Mouse (Mus musculus): ENCODE results near the gene St5.

St5 gene

DNA sequence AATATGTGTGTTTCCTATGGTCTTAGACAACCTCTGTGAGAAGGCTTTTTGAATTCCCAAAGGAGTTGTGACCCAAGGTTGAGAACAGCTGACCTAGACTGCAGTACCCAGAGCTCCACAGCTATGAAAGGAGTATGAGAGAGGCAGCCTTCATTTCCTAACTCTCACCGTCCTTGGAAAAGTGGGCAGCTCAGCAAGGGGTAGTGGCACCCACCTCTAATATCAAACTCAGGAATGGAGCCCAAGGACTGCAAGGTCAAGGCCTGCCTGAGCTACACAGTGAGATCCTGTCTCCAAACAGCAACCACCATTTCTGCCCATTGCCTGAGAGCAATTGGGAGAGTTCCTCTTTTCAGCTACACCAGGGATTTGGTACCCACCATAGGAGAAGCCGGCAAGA is 173.7 kb downstream of the St5 start:
- no peak for DNase-seq (ENCODE audit: low read depth, low spot score)

DNA sequence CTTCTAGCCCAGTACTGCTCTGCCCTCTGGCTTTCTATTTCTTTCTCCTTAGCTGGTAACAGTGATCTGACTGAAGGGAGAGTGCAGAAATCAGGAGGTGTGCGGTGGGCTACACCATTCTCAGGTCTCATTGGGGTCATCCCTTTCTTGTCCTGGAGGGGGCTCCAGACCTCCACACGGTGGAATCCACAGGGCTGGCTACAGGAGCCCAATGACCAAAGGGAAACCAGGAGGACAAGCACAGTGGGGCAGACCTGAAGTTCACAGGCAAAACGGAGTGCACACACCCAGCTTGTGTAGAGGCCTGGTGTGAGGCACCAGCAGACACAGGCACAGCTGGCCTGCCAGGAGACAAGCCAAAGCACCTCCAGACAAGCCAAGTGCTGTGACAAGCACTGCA is 175.0 kb downstream of the St5 start:
- no peak for DNase-seq (ENCODE audit: low read depth, low spot score)

DNA sequence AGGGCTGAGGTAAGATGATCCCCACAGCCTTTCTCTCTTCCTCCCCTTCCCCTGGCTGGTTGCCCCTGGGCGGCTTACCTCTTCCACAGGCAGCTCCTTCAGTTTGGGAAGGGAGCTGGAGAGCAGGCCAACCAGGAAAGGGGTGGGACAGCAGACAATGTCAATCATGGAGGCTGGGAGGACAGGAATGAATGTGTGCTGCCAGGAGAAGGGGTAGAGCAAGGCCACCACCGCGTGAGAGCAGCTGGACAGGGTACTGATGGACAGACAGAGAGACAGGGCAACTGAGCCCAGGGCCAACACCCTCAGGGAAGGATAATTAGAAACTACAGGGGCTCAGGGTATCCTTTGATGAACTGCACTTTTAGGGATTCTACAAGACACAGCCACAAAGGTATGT is 175.9 kb downstream of the St5 start:
- DNase-seq (ENCODE audit: low read depth, low spot score): no peak

DNA sequence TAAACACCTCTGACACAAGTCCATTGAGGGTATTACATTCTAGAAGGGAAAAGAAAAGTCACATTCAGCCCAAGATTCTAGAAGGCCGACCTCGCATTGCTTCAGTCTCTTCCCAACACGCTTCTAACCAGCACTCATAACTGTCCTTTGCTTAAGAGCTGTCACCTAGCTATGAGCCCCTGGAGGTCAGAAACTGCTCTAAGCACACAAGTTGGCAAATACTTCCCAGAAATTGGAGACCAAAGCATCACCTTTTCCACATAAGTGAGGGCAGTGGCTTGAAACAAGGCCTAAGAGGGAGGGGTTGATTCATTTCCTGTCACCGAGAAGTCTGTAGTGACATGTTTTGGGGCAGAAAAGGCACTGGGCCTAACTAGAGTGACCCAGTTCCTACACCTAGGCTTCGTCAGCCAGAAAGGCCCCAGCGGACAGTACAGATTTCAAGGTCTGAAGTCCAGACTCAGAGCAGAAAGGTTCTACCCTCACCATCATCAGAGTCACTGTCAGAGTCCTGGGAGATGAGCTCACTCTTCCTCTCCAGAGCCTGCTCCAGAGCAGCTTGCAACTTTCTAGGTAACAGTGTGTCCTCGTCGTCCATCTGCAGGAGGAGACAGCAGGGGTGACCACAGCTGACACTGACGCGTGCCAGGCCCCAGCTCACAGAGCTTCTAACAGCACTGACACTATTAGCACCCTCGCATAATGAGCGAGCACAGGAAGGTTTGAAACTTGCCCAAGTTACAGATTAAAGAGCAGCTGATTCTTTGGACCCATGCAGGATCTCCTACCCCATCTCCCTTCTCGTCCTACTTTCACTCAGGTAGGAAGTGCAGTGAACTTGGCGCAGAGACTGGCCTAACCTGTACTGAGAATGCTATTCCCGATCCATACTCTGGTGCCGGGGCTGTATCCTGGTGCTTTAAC is 177.4 kb downstream of the St5 start:
- DNase-seq (ENCODE audit: low read depth, low spot score): no peak

DNA sequence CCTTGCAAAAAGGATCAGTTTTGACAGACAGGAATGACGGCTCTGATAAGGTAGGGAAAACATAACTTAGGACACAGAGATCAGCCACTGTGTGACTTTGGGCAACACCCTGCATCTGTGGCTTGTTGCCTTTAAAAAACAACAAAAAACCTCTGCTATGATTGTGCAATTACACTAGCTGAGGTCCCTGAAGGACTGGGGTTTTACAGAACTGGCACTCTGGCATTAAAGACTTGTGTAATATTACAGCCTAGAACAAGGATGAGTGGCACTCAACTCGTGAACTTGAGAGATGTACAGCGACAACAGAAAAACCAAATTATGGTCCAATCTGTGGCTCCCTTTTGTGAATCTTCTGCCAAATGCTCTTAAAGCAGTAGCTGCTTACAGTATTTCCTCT is 178.6 kb downstream of the St5 start:
- no peak for DNase-seq (ENCODE audit: low read depth, low spot score)

DNA sequence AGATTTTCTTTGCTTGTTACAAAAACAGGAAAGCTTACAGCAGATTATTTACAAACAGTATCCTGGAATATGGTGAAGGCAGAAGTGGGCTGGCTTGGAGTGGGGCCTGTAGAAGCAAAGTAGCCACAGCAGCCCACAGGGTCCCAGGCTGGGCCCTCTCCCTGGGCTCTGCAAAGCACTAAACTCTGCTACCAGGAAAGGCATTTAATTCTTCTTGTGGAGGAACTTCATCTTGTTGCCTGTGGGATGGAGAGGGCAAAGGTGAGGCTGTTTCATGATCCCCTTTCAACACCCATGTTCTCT is 179.0 kb downstream of the St5 start:
- no peak for DNase-seq (ENCODE audit: low read depth, low spot score)

DNA sequence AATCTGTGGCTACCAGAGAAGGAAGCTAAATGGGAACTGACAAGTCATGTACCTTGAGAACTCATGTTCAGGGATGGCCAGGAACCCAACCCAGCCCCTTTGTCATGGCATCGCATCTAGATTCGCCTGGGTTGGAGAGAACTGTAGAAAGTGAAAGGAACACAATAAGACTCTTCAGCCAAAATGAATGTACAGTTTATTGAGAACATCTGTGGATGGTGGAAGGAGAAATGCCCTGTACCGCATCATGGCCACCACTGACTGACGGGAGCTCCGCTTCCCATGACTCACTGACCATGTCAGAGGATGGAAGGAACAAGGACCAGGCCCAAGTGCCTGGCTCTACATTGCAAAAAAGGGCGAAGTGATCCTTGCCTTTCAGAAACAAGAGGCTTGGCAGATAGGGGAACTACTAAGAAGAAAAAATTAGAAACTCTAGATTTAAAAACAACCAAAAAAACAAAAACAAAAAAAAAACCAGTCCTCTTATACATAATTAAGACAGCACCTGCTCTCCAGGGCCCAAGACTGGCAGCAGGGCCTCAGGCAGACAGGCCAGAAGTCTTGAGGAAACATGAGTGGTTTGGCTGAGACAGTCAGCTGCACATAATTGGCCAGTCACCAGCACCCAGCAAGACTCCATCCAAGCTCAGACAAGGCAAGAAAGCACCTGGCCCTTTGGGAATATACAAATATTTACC is 179.5 kb downstream of the St5 start:
- no peak for DNase-seq (ENCODE audit: low read depth, low spot score)

DNA sequence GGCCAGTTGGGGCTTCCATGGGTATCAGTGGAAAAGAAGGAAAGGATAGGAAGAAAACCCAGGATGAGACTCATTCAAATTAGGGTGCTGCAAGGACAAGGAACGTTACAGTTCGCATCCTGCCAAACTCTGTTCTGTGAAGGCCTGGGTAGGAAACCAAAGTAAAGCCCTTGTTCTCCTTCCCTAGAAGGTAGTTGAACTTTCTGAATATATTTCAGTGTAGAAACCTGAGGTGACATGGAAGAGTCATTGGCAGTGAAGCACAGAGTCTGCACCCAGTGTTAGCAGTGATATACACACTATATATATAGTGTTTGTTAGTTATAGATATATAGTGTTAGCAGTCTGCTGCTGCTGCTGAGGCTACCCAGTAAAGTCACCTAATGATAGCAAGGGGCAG is 180.1 kb downstream of the St5 start:
- DNase-seq (ENCODE audit: low read depth, low spot score): no peak

DNA sequence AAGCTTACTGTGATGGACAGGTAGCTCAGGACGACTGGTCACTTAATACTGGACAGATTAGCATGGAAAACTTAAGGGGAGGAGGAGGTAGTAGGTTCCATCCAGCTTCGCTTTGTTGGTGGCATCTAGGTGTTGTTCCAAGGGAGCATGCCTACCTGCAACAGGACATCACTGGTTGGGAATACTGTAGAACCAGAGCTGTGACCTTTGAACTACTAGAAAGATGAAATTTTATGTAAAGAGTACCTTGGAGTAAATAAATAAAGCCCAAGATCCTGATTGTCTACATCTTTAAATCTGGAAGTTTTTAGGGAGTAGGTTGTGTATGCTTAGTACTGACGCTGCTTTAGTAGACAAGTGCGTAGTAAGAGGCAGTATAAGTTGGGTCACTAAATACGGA is 181.3 kb downstream of the St5 start:
- DNase-seq (ENCODE audit: low read depth, low spot score): no peak

DNA sequence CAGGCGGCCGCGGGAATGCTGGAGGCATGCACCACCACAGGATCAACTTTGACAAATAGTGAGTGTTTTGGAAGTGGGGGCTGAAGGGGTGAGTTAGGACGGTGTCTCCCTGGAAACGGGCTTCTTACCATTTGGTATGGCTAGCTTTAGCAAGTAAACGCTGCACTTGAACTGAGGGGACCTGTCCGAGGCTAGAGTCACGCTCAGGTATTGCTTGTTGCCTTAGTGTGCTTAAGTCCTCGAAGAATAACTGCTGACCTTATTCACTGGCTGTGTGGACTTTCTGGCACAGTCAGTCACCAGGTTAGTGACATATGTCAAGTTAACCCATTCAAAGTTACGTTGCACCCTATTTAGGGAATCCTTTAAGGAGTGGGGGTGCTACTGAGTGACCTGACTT is 183.5 kb downstream of the St5 start:
- DNase-seq (ENCODE audit: low read depth, low spot score): no peak

DNA sequence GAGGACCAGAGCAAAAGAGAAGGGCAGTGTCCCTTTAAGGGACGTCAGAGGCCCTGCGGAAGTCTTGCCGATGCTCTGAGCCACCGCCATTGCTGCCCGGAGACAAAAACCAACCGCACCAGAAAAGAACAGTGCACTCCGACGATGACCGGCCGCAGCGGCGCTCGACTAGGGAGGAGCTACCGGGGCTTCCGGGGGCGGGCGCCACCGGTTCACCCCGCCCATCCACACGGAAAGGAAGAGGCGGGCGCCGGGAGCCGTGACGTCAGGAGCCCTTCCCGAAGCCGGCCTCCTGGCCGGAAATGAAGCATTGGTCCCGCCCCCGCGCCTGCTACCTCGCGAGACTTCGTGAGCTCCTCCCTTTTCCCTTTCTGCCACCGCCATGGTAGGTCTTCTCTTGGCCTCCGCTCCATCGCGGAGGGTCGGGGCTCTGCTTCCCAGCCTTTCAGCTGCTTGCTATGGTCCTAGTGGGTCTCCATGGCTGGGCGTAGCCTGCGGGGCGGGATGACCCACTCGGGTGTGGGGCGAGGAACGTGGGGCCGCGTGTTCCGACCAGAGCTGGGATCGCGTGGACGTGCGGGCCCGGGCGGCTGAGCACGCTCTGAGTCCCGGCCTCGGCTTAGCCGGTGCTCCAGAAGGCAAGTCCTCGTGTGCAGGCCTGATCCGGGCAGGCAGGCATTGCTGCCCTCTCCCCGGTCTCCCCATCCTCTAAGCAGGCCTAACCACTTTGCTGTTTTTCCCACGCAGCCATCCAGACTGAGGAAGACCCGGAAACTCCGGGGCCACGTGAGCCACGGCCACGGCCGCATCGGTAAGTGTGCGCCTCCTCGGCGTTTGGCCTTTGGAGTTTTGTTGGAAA is 184.3 kb downstream of the St5 start, which contains the start of gene Rpl27a:
Gene Rpl27a, plus strand, starts transcription at position 310 of the 859 bp plus-strand sequence.
- DNase-seq (ENCODE audit: low read depth, low spot score): peak; percentile 94

DNA sequence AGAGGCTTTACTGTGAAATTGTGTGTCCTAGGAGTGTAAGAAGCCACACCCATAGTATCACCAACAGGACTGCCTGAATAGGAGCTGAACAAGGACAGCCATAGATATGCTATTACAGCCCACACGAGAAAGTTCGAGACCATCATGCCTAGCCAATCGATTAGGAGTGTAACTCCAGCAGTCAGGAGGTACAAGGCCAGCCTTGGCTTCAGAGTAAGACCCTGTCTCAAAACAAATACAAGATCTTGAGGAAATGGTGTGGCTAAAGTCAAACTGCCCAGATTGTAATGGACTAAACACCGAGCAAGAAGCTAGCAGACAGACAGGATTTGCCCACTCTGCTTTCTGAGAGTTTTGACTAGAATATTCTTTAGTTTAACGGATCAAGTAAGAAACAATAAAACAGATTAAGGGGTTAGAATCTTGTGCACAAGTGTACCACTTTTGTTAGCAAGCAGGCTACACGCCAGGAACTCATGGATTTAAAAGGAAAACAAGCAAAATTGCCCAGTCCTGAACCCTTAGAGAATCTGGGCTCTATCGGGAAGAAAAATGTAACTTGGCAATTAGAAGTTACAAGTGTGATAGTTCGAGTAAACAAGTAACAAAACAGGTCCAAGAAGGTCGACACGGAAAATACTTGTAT is 185.2 kb downstream of the St5 start:
- DNase-seq (ENCODE audit: low read depth, low spot score): no peak

DNA sequence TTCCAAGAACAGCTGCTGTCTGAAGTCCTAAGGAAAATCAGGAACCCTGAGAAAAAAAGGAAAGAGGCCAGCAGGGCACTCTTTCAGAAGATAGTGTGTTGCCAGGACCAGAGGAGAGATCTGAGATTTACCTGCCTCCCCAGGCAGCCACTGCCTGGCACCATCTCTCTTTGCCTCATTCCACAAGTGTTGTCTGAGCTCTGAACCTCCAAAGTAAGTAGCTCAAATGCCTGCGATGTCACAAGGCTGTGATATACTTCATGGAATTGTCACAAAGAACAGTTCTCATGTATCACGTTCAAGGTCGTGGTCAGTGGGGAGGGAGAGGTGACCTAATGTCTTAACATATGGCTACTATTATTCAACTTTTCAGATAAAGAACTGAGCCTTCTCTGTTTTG is 186.9 kb downstream of the St5 start:
- no peak for DNase-seq (ENCODE audit: low read depth, low spot score)

DNA sequence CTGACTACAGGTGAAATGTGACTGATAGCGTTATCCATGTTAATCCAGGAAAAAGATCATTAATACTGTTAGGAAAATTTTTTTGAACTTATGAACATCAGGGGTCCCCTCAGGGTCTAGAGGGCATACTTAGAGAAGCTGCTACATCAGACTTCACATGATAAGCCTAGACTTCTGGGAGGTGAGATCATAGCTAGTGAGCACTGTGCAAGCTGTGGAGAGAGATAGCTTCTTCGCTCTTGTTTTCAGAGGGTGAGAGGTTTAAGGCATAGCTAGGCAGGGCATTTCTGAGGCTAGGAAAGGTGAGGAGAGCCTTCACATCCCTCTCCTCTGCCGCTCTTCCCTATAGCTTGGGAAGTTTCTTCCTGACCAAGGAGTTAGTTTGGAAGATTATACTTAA is 191.6 kb downstream of the St5 start:
- DNase-seq (ENCODE audit: low read depth, low spot score): no peak

DNA sequence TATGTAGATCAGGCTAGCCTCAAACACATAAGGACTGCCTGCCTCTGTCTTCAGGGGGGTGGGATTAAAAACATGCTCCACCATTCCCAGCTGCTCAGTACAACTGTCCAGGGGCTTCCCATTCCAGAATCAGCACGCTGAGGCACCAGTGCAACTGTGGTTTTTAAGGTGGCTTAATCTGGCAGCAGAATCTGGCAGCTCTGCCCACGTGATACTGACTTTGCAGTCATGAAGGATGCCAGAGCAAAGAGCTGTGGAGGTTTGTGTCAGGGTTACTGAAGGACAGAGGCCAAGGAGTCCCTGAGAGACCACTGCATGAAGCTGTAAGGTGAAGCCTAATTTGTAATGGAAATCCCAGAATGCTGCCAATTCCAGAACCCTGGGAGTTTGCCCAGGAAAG is 192.6 kb downstream of the St5 start:
- no peak for DNase-seq (ENCODE audit: low read depth, low spot score)

DNA sequence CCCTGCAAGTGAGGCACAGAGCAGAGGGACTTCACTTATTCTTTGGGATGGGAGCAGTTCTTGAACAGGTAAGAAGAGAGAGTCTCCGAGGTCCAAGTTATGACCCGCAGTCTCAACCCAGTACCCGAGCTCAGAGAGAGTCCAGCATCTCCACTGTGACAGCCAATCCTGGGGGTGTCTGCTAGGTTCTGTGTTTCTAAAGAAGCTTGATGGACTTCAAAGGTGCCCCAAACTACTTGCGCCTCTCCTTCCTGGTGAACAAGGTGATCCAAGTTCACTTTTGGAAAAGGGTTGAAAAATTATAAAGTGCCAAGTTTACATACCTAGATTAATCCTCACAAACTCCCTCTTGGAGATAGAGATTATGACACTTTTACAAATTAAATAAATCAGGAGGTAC is 195.4 kb downstream of the St5 start, which contains the start of gene Trim66:
Gene Trim66, minus strand, starts transcription at position 101 of the 400 bp plus-strand sequence.
- no peak for DNase-seq (ENCODE audit: low read depth, low spot score)

DNA sequence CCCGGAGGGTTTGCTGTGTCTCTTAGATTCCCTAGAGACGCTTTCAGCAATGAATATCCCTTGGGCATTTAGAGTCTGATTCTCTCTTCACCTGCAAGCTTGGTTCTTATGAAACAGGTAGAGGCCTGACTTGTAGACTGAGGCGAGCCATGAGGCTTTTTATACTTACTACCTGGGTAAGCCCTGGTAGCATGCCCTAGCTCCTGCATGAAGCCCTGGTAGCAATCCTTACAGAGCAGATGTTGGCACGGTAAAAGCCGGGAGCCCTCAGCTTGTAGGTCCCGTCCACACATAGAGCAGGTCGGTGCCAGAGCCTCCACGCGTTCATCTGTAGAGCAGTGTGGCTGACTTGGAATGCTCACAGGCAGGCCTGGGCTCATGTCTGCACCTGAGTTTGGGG is 195.8 kb downstream of the St5 start:
- no peak for DNase-seq (ENCODE audit: low read depth, low spot score)

DNA sequence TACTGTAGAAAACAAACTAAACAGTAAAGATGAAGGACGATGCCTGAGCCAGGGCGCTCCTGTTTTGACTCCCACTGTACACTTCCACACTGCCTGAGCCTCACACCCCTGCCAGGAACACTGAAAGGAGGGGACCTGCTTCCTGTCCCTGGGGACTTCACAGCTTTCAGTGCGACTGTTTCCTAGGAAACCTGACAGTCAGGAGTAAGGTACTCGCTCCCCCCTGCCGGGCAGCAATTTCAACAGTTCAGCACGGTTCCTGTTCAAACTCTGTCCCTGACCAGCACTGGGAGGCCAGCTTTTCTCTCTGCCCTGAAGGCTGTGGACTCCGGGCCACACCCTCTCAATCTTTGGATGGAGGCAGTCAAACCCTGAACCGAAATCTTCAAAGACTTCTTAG is 196.3 kb downstream of the St5 start:
- DNase-seq (ENCODE audit: low read depth, low spot score): no peak

DNA sequence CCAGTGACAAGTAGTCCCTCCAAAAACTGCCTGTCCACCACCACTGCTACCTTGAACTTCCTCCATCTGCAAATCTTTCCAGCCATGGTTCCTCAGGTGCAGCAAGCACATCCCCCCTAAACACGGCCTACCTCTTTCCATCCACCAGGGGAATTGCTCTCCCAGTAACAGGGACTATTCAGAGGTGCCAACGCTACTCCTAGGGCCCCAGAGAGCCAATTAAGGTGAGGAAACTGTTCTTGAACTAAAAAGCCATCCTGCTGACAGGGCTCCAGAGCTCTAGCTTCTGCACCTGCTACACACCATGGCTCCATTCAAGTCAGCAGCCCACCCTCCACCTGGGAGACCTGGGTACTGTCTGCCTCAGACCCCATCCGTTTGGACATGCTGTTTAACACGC is 205.9 kb downstream of the St5 start:
- no peak for DNase-seq (ENCODE audit: low read depth, low spot score)

DNA sequence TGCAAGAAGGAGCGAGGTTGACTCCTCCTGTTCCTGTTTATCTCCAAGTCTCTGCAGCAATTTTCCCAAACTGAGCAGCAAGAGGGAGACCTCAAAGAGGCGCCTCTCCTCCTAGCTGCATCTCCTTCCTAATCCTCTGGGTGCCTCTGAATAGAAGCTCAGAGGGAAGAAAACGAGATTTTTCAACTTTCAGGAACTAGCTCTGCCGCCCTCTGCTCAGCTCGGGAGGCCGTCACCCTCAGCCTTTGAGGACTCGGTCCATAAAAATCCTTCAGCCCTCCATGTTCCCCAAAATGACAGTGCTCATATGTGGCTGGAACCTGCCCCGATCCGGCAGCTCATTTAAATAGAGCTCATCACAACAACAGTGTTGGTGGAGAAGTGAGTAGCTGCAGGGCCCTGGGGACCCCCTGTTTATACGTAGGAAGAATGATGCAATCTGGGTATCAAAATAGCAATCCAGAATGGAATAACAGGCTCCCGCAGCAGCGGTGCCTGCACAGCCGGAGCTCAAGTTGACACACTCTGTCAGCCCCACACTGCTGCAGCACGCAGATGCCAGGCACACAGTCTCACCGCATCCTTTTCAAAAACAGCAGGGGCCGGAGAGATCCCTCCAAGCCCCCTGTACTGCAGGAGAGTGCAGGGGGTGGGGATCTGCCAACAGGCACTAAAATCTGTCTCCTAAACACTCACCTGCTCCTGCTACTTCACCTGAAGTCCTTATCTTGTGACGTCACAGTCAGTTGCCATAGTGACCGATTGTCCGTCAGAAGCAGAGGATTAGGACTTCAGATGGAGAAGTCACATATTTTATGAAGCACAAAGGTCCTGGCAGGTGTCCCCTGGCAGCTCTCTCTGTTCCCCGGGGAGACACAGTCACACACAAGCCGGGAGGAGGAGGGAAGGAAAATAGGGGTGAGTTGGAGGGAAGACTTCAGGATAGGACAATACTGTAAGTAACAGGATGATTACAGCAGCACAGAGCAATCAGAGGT is 209.8 kb downstream of the St5 start:
- DNase-seq (ENCODE audit: low read depth, low spot score): peak; percentile 59

Measured in telencephalon, adult 2 months (tissue).